Mouse (Mus musculus): ENCODE data around the gene Magel2. TPM values are rescaled to one million over a fixed set of nuclear protein-coding genes. Genes with fewer than 3 reads are reported as not detected.

The Magel2 gene
- polyA plus RNA-seq, 1 experiment from 2014 or later, result 0.15 TPM

DNA sequence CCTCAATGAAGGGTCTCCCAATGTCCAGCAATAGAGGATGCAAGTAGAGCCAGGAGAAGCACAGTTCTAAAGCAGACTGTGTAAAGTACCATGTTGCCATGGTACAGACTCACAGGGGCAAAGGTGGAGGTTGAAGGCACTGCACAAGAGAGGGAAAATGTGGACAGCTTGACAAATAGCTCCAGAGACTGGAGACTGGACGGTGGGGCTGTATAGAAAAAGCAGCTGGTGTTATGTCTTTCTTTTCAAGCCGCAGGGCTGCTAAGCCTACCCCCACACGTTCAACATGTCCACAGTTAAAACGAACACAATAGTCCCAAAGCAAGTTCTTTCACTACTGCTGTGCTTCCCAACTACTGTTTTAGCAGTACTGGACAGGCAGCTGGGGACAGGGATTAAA lies 46.4 kb downstream of the Magel2 start:
- ATAC-seq (ENCODE audit: insufficient read depth), result no peak
- Histone ChIP-seq H3K9ac (no peak overlapping the region), H3K36me3 (replicated peaks) (no peaks in the 10 kb centered on the region), H3K4me3 (replicated peaks) (no peak overlapping the region), H3K4me1 (replicated peaks) (0 out of 2 replicates have a peak, but pooled peaks cover 2% of the 10 kb centered on the region), H3K4me2 (no peak overlapping the region), H3K9me3 (replicated peaks) (no peaks in the 10 kb centered on the region), H3K27me3 (no peaks in the 10 kb centered on the region), H3K27ac (replicated peaks) (no peak overlapping the region)
- 25% methylated on average over 4 of the region's 4 CpGs for WGBS (ENCODE audit: insufficient replicate concordance)

DNA sequence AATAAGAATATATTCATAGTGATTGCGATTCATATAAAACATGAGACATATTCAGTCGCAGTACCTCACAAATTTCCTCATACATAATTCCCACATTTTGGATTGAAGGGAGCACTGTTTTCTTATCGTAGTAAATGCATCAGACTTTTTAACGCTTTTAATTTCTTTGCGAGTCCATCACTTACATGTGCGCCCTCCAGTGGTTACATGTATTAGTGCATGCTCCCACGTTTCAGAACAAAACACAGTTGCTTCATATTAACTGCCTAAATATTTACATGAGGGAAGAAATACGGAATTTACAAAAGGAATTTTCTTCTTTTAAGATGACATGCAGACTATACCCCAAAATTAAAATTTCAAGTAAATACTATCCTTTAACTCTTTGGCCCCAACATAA lies 51.5 kb downstream of the Magel2 start:
- ATAC-seq (ENCODE audit: insufficient read depth), result no peak
- H3K4me1 ChIP-seq (replicated peaks), result no peaks in the 10 kb centered on the region
- 23% methylated on average over 8 of the region's 8 CpGs for WGBS (ENCODE audit: insufficient replicate concordance)

More for the DNA sequence above, 51.5 kb downstream of the Magel2 start:
- no peaks in the 10 kb centered on the region for H3K9me3 ChIP-seq (replicated peaks)
- no peaks in the 10 kb centered on the region for H3K27me3 ChIP-seq
- H3K36me3 ChIP-seq (replicated peaks), result no peaks in the 10 kb centered on the region
- H3K9ac ChIP-seq, result no peak overlapping the region
- H3K27ac ChIP-seq (replicated peaks), result no peak overlapping the region
- no peak overlapping the region for H3K4me2 ChIP-seq
- no peak overlapping the region for H3K4me3 ChIP-seq (replicated peaks)

Other genes starting within 250 kb of the Magel2 start
- 5.7 and 6.2 TPM in 2 replicates for gene Ndn, start 30.4 kb upstream of the Magel2 start, polyA plus RNA-seq (2015; fragmentation: Nextera tagmentation; extraction: Ambion mirVana)
- gene Mkrn3, start 43.1 kb downstream of the Magel2 start, polyA plus RNA-seq (2015; fragmentation: Nextera tagmentation; extraction: Ambion mirVana), result 0.31 and 0.48 TPM in 2 replicates
- 1.6 and 1.7 TPM in 2 replicates for gene Peg12, start 87.5 kb downstream of the Magel2 start, polyA plus RNA-seq (2015; fragmentation: Nextera tagmentation; extraction: Ambion mirVana)